Mouse (Mus musculus): ENCODE results near the gene Cryz.

Gene Cryz

GRCm38 (mm10) chr3:154671013-154671412 is 74.5 kb downstream of the Cryz start:
- no peak for DNase-seq (ENCODE audit: low read depth, low spot score)

All from brain, embryonic 18.5 days (tissue).